Mouse (Mus musculus) hindbrain, postnatal 0 days (tissue): ENCODE results near the gene Ctdspl. TPM values are rescaled to one million over a fixed set of nuclear protein-coding genes. Genes with fewer than 3 reads are reported as not detected.

Experiments
- ATAC-seq: fragments of 200-750 bp; cut with Nextera tagmentation; 2 replicates; pipeline ENCODE4 v1.8.0; 2017; ENCODE audit warnings: mild to moderate bottlenecking, moderate TSS enrichment, moderate library complexity
- DNase-seq: peaks from one replicate; pipeline ENCODE4 v3.0.0-alpha.2; 2015; ENCODE audit warnings: low spot score
- H3K27ac ChIP-seq: fragments of 300-500 bp; sonication (generic); 2 replicates; pipeline ENCODE4 v1.5.1; 2014; ENCODE audit warnings: mild to moderate bottlenecking
- H3K27me3 ChIP-seq: fragments of 300-500 bp; sonication (generic); 2 replicates; pipeline ENCODE4 v1.6.1; 2014; ENCODE audit warnings: low read length, mixed read lengths; ENCODE audit not compliant: insufficient read depth
- H3K36me3 ChIP-seq: fragments of 300-500 bp; sonication (generic); 2 replicates; pipeline ENCODE4 v1.6.1; 2014; ENCODE audit warnings: low read length, mixed read lengths; ENCODE audit not compliant: insufficient read depth
- H3K4me1 ChIP-seq: fragments of 300-500 bp; sonication (generic); 2 replicates; pipeline ENCODE4 v1.6.1; 2014; ENCODE audit warnings: antibody characterized with exemption, low read length, mixed read lengths; ENCODE audit not compliant: insufficient read depth
- H3K4me2 ChIP-seq: fragments of 300-500 bp; sonication (generic); 2 replicates; pipeline ENCODE4 v1.6.1; 2014; ENCODE audit warnings: low read depth, mild to moderate bottlenecking, low read length, moderate library complexity, mixed read lengths
- H3K4me3 ChIP-seq: fragments of 300-500 bp; sonication (generic); 2 replicates; pipeline ENCODE4 v1.5.1; 2014; ENCODE audit warnings: low read length
- H3K9ac ChIP-seq: fragments of 300-500 bp; sonication (generic); replicated peaks from 2 replicates; pipeline ENCODE4 v1.6.1; 2014; ENCODE audit warnings: mild to moderate bottlenecking, low read length, moderate library complexity, mixed read lengths
- H3K9me3 ChIP-seq: fragments of 300-500 bp; sonication (generic); 2 replicates; pipeline ENCODE4 v1.6.1; 2016; ENCODE audit warnings: low read length, mixed read lengths
- CTCF ChIP-seq: IDR thresholded peaks from 2 replicates; pipeline ENCODE4 v1.5.1; 2016; ENCODE audit warnings: antibody characterized with exemption, control low read depth, low read depth
- WGBS: fragments of 180-500 bp; shearing (Covaris S2); extraction: QIAGEN DNeasy Blood & Tissue Kit; methylation state at CpG from one replicate; pipeline ENCODE4 v1.1.7; 2014; 5-methylcytosine and 5-hydroxymethylcytosine counted together
- polyA plus RNA-seq: library from polyadenylated mRNA; unstranded; fragments of >200 nt; fragmentation: Nextera tagmentation; extraction: Ambion mirVana; gene quantifications from 2 replicates; pipeline ENCODE4 v1.2.1, GENCODE M21; 2015
- total RNA-seq: library from RNA; depleted of rRNA; stranded (reverse); fragments of >200 nt; gene quantifications from 2 replicates; pipeline ENCODE4 v1.2.3, GENCODE M21; 2014

Ctdspl gene
- total and polyA plus RNA-seq, 2 experiments from 2014 or later, result 5.5 to 8.4 TPM

DNA sequence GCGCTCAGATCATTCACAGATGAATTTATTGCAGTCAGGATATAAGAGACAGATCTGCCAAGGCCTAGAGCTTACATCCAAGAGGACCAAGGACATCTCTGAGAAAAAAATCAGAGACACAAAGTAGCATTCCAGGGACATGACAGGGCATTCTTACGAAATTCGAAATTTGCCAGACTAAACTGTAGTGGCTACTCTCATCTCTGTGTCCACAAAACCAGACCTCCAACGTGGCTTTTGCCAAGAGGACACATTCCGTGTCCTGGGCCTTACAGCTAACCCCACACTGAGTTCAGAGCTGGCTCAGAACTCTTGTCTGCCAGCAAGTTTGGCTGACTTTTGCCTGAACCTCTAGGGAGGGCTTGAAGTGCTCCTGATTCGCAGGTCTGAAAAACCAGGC is 40.5 kb upstream of the Ctdspl start:
- no peak for TF ChIP-seq CTCF
- no peak overlapping the region for H3K4me3 ChIP-seq
- no peaks in the 10 kb centered on the region for H3K27me3 ChIP-seq
- no peaks in the 10 kb centered on the region for H3K36me3 ChIP-seq
- H3K4me2 ChIP-seq, result no peak overlapping the region
- H3K27ac ChIP-seq, result no peak overlapping the region
- WGBS, result 77% methylated on average over 6 of the region's 6 CpGs
- no peaks in the 10 kb centered on the region for H3K9me3 ChIP-seq
- no peak overlapping the region for H3K9ac ChIP-seq
- DNase-seq (no peak), ATAC-seq (no peak)
- no peaks in the 10 kb centered on the region for H3K4me1 ChIP-seq

DNA sequence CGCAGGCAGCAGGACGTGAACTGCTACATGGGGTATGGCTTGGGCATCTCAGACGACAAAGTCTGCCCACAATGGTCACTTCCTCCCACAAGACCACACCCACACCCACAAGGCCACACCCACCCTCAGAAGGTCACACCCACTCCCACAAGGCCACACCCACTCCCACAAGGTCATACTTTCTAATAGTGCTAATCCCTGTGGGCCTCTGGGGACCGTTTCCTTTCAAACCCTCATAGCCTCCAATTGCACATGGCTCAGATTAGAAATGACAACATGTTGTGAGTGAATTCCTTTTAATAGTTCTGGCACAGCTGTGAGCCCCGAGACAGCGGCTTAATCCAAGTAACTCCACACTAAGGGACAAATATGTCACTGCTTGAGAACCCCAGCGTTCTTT is 39.1 kb upstream of the Ctdspl start:
- no peak overlapping the region for H3K9ac ChIP-seq
- ATAC-seq (no peak), DNase-seq (no peak)
- no peak overlapping the region for H3K4me3 ChIP-seq
- no peak for TF ChIP-seq CTCF
- no peaks in the 10 kb centered on the region for H3K36me3 ChIP-seq
- H3K9me3 ChIP-seq, result no peaks in the 10 kb centered on the region
- no peak overlapping the region for H3K4me2 ChIP-seq
- 82% methylated on average over 7 of the region's 7 CpGs for WGBS
- H3K4me1 ChIP-seq, result no peaks in the 10 kb centered on the region
- no peaks in the 10 kb centered on the region for H3K27me3 ChIP-seq
- H3K27ac ChIP-seq, result no peak overlapping the region

DNA sequence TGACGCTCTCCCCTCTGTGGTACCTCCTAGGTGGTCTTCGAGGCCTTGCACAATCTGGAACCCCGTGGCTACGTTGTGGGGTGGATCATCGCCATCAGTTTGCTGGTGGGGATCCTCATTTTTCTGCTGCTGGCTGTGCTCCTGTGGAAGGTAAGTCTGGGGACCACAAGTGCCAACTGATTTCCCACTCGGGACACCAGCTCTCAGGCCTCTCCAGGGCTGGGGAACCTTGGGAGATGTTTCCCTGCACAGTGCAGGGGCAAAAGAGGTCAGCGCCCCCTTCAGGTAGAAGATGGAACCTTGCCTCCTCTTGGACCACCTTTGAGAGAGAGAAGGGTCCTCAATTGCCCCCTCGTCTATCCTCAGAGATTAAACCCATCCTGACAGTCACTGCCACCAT is 38.5 kb upstream of the Ctdspl start:
- H3K27ac ChIP-seq, result no peak overlapping the region
- H3K9ac ChIP-seq, result no peak overlapping the region
- no peaks in the 10 kb centered on the region for H3K36me3 ChIP-seq
- no peak overlapping the region for H3K4me2 ChIP-seq
- H3K4me1 ChIP-seq, result no peaks in the 10 kb centered on the region
- 94% methylated on average over 8 of the region's 8 CpGs for WGBS
- no peaks in the 10 kb centered on the region for H3K9me3 ChIP-seq
- TF ChIP-seq CTCF, result no peak; the same call in 1 of the 2 replicates
- H3K4me3 ChIP-seq, result no peak overlapping the region
- ATAC-seq (no peak), DNase-seq (no peak)
- H3K27me3 ChIP-seq, result no peaks in the 10 kb centered on the region

DNA sequence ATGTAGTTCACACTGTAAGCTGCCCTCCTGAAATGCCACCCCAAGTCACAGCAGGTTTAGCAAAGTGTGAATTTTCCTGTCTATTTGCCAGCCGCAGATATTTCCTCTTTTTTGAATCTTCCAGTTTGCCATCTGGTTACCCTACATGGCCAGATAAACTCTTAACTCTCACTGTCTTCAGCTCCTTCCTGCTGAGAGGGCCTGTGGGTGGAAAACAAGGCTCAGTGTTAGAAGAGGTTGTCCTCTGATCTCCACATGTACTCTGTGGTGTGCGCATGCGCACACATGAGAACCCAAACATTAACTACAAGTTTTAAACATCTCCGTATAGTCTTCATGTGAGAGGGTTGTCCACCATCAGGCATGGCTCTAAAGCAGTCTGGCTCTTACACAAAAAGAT is 36.1 kb upstream of the Ctdspl start:
- Histone ChIP-seq H3K4me2 (no peak overlapping the region), H3K9me3 (no peaks in the 10 kb centered on the region), H3K4me1 (no peaks in the 10 kb centered on the region), H3K4me3 (no peak overlapping the region), H3K27ac (no peak overlapping the region), H3K36me3 (no peaks in the 10 kb centered on the region), H3K27me3 (no peaks in the 10 kb centered on the region), H3K9ac (no peak overlapping the region)
- DNase-seq, result no peak
- ATAC-seq, result no peak
- WGBS, result 82% methylated on average over 4 of the region's 4 CpGs
- no peak for TF ChIP-seq CTCF

DNA sequence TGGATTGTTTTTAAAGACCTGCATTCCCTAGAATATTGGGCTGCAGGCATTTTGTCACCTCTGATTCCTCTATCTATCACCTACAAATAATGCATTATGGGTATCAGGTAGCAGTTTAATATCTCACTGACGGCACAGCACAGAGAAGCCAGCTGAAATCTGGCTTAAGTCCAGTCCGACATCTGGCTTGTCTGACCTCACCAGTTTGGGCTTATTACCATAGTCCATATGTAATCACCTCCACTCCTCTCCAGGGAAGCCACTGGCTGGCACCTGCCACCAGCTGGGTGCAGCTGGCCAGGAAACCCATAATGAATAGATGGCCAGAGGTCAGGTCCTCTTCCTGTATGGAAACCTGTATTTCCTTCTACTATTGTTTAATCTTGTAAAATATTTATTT is 35.6 kb upstream of the Ctdspl start:
- Histone ChIP-seq H3K27ac (no peak overlapping the region), H3K36me3 (no peaks in the 10 kb centered on the region), H3K4me2 (no peak overlapping the region), H3K4me3 (no peak overlapping the region), H3K9me3 (no peaks in the 10 kb centered on the region), H3K27me3 (no peaks in the 10 kb centered on the region), H3K4me1 (no peaks in the 10 kb centered on the region), H3K9ac (no peak overlapping the region)
- DNase-seq (peak; percentile 40), ATAC-seq (no peak)
- WGBS, result 63% methylated on average over 2 of the region's 2 CpGs
- no peak for TF ChIP-seq CTCF

DNA sequence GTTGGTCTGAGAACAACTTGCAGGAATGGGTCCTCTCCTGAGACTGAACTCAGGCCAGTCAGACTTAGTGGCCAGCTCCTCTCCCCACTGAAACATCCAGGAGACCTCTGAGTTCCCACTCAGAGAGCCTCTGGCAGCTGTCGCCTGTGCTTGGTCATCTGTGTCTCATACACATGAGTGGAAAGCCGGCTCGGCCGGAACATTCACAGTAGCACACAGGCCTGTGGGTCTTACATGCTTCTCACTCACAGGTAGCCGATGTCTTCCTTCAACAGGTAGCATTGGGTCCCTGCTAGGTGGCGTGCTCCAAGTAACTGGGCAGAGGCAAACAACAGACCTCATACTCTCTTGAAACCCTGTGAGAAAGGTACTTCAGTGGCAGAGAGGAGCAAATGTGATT is 35.2 kb upstream of the Ctdspl start:
- Histone ChIP-seq H3K27me3 (no peaks in the 10 kb centered on the region), H3K9me3 (no peaks in the 10 kb centered on the region), H3K27ac (no peak overlapping the region; the same call in 1 of the 2 replicates), H3K4me1 (no peaks in the 10 kb centered on the region), H3K4me2 (no peak overlapping the region), H3K9ac (no peak overlapping the region), H3K4me3 (no peak overlapping the region), H3K36me3 (no peaks in the 10 kb centered on the region)
- 78% methylated on average over 6 of the region's 6 CpGs for WGBS
- no peak for TF ChIP-seq CTCF
- no peak for DNase-seq
- no peak for ATAC-seq

DNA sequence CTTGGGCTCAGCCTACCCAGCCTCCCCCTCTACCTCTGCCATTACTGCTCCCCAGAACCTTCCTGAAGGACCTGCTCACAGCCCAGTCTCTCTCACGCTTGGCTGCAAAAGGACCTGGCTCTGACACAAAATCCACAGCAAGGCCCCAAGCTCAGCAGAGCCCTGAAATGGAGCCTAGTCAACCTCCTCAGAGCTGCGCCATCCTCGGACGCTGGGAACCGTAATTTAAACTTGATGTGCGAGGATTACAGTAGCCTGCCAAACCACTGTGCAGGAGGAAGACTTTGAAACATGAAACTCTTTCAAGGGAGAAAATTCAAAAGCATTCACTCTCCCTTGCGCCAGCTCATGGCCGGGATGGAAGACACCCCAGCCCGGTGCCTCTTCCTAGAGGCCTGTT is 34.7 kb upstream of the Ctdspl start:
- Histone ChIP-seq H3K4me3 (no peak overlapping the region), H3K36me3 (no peaks in the 10 kb centered on the region), H3K4me1 (no peaks in the 10 kb centered on the region), H3K9me3 (no peaks in the 10 kb centered on the region), H3K27ac (no peak overlapping the region), H3K4me2 (no peak overlapping the region), H3K9ac (no peak overlapping the region), H3K27me3 (no peaks in the 10 kb centered on the region)
- WGBS, result 66% methylated on average over 9 of the region's 9 CpGs
- ATAC-seq (no peak), DNase-seq (no peak)
- no peak for TF ChIP-seq CTCF
